In the genomic region with DNA sequence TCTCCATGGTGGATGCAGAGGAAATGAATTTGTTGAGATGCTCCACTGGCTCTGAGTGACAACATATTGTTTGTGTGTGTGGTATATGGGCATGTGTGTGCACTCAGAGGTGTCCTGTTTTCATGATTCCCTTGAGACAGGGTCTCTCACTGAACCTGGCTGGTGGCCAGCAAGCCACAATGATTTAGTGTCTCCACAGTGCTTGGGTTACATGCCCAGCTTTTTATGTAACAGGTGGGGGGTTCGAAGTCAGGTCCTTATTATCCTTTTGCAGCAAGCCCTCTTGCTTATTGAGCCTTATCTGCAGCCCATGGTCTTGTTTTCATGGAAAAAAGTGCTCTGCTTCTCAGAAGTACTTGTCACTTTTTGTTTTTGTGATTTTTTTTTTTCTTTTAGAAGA, we compare ENCODE assay signal across 22 mouse cellular contexts.
DNase-seq lines count a peak whose midpoint lies in the region; ATAC-seq and TF ChIP-seq lines count a peak whose summit lies in the region.
"Had no signal": no experiment of that assay in that cellular context is flagged by ENCODE, and none has a peak within 500 bp of the region (broad histone marks: within the 10 kb centered on the region; RNA-seq: fewer than 3 reads in every experiment).

No protein-coding gene starts in this region.

- no peaks in the 10 kb centered on the region for H3K36me3 ChIP-seq in forebrain, embryonic 14.5 days (ENCODE audit: control insufficient read depth, insufficient read depth, low read length)
- H3K36me3 ChIP-seq in forebrain, embryonic 11.5 days (ENCODE audit: control insufficient read depth, insufficient read depth, low read length), result no peaks in the 10 kb centered on the region
- no peaks in the 10 kb centered on the region for H3K36me3 ChIP-seq in forebrain, postnatal 0 days (ENCODE audit: insufficient read depth)
- H3K36me3 ChIP-seq: embryonic facial prominence, embryonic 15.5 days; heart, embryonic 13.5 days had no signal

- TF ChIP-seq CTCF in left cerebral cortex, adult 2 months (IDR thresholded peaks at IDR 0.05), result no peak
- TF ChIP-seq CTCF in forebrain, postnatal 0 days (IDR thresholded peaks at IDR 0.05; ENCODE audit: low read depth), result no peak

- no peak overlapping the region for H3K4me2 ChIP-seq in forebrain, embryonic 14.5 days (ENCODE audit: low read length)
- no peak overlapping the region for H3K4me2 ChIP-seq in forebrain, embryonic 11.5 days (ENCODE audit: low read depth, low read length, severe bottlenecking)
- no peak overlapping the region for H3K4me2 ChIP-seq in forebrain, postnatal 0 days (ENCODE audit: low read depth)
- H3K4me2 ChIP-seq: embryonic facial prominence, embryonic 15.5 days had no signal

- no peaks in the 10 kb centered on the region for H3K9me3 ChIP-seq in forebrain, embryonic 14.5 days (replicated peaks; ENCODE audit: control insufficient read depth, low read length)
- no peaks in the 10 kb centered on the region for H3K9me3 ChIP-seq in forebrain, embryonic 11.5 days (ENCODE audit: control insufficient read depth, low read length)
- H3K9me3 ChIP-seq in forebrain, postnatal 0 days (ENCODE audit: low read length), result no peaks in the 10 kb centered on the region

- DNase-seq in forebrain, embryonic 14.5 days (ENCODE audit: low spot score), result peak; percentile 57
- no peak for DNase-seq in forebrain, embryonic 11.5 days (ENCODE audit: low spot score)
- no peak for DNase-seq in left cerebral cortex, adult 2 months (ENCODE audit: extremely low spot score in 1 of 2, low spot score in 2 of 2)
- DNase-seq in left cerebral cortex, adult 18-20 months (ENCODE audit: low spot score in 2 of 2), result no peak
- peak; percentile 14 for DNase-seq in retina, postnatal 1 day
- no peak for DNase-seq in retina, embryonic 14.5 days (ENCODE audit: low spot score)
- peak; percentile 15 for DNase-seq in forebrain, postnatal 0 days
- no peak for DNase-seq in gastrocnemius, adult 8-10 months (ENCODE audit: low spot score in 2 of 2)
- DNase-seq: adrenal gland, postnatal 14 days; cerebellum, adult 2 months; embryo, embryonic 11 days; gastrocnemius, adult 2 months; gastrocnemius, postnatal 36 days; heart, adult 11 months; heart, postnatal 36 days had no signal

- no peak overlapping the region for H3K4me3 ChIP-seq in forebrain, embryonic 14.5 days (ENCODE audit: low read depth, low read length)
- no peak overlapping the region for H3K4me3 ChIP-seq in forebrain, embryonic 11.5 days (ENCODE audit: low read depth, low read length)
- H3K4me3 ChIP-seq in left cerebral cortex, adult 2 months, result no peak overlapping the region
- H3K4me3 ChIP-seq in forebrain, postnatal 0 days (ENCODE audit: low read depth, low read length), result no peak overlapping the region
- H3K4me3 ChIP-seq: embryonic facial prominence, embryonic 15.5 days; erythroblast, embryonic 14.5 days; gastrocnemius, adult 2 months; heart, embryonic 13.5 days had no signal

- ATAC-seq in forebrain, embryonic 14.5 days, result no peak
- ATAC-seq in forebrain, embryonic 11.5 days (replicated peaks; ENCODE audit: low FRiP score), result no peak
- no peak for ATAC-seq in forebrain, postnatal 0 days
- ATAC-seq: activated CD4-positive, CD25-positive, alpha-beta regulatory T cell, adult 4 months; hindbrain, embryonic 16.5 days; Patski had no signal

- no peaks in the 10 kb centered on the region for H3K27me3 ChIP-seq in forebrain, embryonic 14.5 days (replicated peaks; ENCODE audit: control insufficient read depth, insufficient read depth, low read length)
- no peaks in the 10 kb centered on the region for H3K27me3 ChIP-seq in forebrain, embryonic 11.5 days (ENCODE audit: control insufficient read depth, insufficient read depth, low read length)
- H3K27me3 ChIP-seq in forebrain, postnatal 0 days (ENCODE audit: insufficient read depth, low read length), result no peaks in the 10 kb centered on the region
- H3K27me3 ChIP-seq: CH12.LX; embryonic facial prominence, embryonic 15.5 days; heart, embryonic 13.5 days; Patski had no signal

- intact Hi-C loops in left cerebral cortex, adult 2 months (cut with DNase I), result no loop called here

- WGBS in forebrain, embryonic 14.5 days, result 48% methylated on average over 1 of the region's 1 CpGs
- WGBS in forebrain, embryonic 11.5 days, result 81% methylated on average over 1 of the region's 1 CpGs
- 50% methylated on average over 1 of the region's 1 CpGs for WGBS in forebrain, postnatal 0 days

- no peak overlapping the region for H3K9ac ChIP-seq in forebrain, embryonic 14.5 days (ENCODE audit: low read length)
- no peak overlapping the region for H3K9ac ChIP-seq in forebrain, embryonic 11.5 days (ENCODE audit: low read length)
- no peak overlapping the region for H3K9ac ChIP-seq in forebrain, postnatal 0 days
- H3K9ac ChIP-seq: embryonic facial prominence, embryonic 15.5 days; heart, embryonic 13.5 days had no signal

- H3K27ac ChIP-seq in forebrain, embryonic 14.5 days (ENCODE audit: low read depth, low read length), result peak overlapping the region; percentile 40; the same call in 1 of the 2 replicates
- H3K27ac ChIP-seq in forebrain, embryonic 11.5 days (ENCODE audit: low read depth, low read length), result no peak overlapping the region
- H3K27ac ChIP-seq in left cerebral cortex, adult 2 months, result peak overlapping the region; percentile 55
- no peak overlapping the region for H3K27ac ChIP-seq in forebrain, postnatal 0 days (ENCODE audit: low read depth, low read length)
- H3K27ac ChIP-seq: embryonic facial prominence, embryonic 15.5 days; gastrocnemius, adult 2 months; heart, embryonic 13.5 days had no signal

- no peaks in the 10 kb centered on the region for H3K4me1 ChIP-seq in forebrain, embryonic 14.5 days (ENCODE audit: control insufficient read depth, insufficient read depth, low read length)
- H3K4me1 ChIP-seq in forebrain, embryonic 11.5 days (replicated peaks; ENCODE audit: control insufficient read depth, insufficient read depth, low read length), result no peaks in the 10 kb centered on the region
- no peaks in the 10 kb centered on the region for H3K4me1 ChIP-seq in forebrain, postnatal 0 days (ENCODE audit: insufficient read depth)
- H3K4me1 ChIP-seq: embryonic facial prominence, embryonic 15.5 days had no signal

Comparison
In these comparisons a context has a peak if more than half of its experiments do, and no peak if none do; other contexts are left out.
1. DNase-seq: peak in forebrain, embryonic 14.5 days (single experiment), retina, postnatal 1 day (single experiment) and forebrain, postnatal 0 days (single experiment); none in forebrain, embryonic 11.5 days (single experiment), left cerebral cortex, adult 2 months (0 of 2), left cerebral cortex, adult 18-20 months (0 of 2), retina, embryonic 14.5 days (single experiment) and gastrocnemius, adult 8-10 months (0 of 2).
2. H3K27ac ChIP-seq: peak in forebrain, embryonic 14.5 days (single experiment) and left cerebral cortex, adult 2 months (single experiment); none in forebrain, embryonic 11.5 days (single experiment) and forebrain, postnatal 0 days (single experiment).